Mouse (Mus musculus): ENCODE measurements around the gene Gm44790.

- TF ChIP-seq GATA1 (IDR thresholded peaks at IDR 0.05; ENCODE audit: borderline replicate concordance, low read length) (no peak), FLI1 (IDR thresholded peaks at IDR 0.05; ENCODE audit: low read length) (no peak)
Observed at GRCm38 (mm10) chr6:86385362-86386104, 40.9 kb upstream of the Gm44790 start.

All from megakaryocyte, embryonic 14.5 days (primary cell).